Comparison of ENCODE assay signal across 19 mouse cellular contexts in the genomic region with DNA sequence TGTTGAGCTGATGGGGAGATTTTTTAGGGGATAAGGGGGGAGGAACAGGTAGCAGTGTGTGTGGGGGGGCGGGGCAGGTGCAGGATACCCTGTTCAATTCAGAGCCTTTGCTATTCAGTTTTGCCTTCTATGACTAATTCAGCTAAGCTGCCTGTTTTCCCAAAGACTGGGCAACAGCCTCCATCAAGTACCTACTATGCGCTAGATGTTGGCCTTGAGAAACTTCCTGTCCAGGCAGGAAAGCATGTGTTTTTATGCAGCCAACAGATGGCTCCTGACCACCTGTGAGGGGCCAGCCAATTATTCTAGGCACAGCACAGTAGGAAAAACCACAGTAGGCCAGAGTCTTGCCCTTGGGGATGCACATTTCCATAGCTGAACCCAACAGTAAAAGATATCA. TPM values are rescaled to one million over a fixed set of nuclear protein-coding genes. Genes with fewer than 3 reads are reported as not detected.
DNase-seq lines count a peak whose midpoint lies in the region; ATAC-seq and TF ChIP-seq lines count a peak whose summit lies in the region.
"Had no signal": no experiment of that assay in that cellular context is flagged by ENCODE, and none has a peak within 500 bp of the region (broad histone marks: within the 10 kb centered on the region; RNA-seq: fewer than 3 reads in every experiment).

No protein-coding gene starts in this region.

- no peak overlapping the region for H3K9ac ChIP-seq in heart, embryonic 15.5 days
- no peak overlapping the region for H3K9ac ChIP-seq in midbrain, embryonic 14.5 days (replicated peaks; ENCODE audit: low read length)
- H3K9ac ChIP-seq in midbrain, postnatal 0 days (replicated peaks; ENCODE audit: low read length, poor library complexity, severe bottlenecking) = no peak overlapping the region
- H3K9ac ChIP-seq in neural tube, embryonic 15.5 days (replicated peaks) = no peak overlapping the region
- H3K9ac ChIP-seq: heart, embryonic 12.5 days; limb, embryonic 13.5 days; midbrain, embryonic 13.5 days had no signal

- H3K4me1 ChIP-seq in heart, embryonic 15.5 days (replicated peaks) = peaks cover 20% of the 10 kb centered on the region
- H3K4me1 ChIP-seq in midbrain, embryonic 14.5 days (ENCODE audit: control insufficient read depth, insufficient read depth, low read length) = peaks cover 10% of the 10 kb centered on the region
- H3K4me1 ChIP-seq in midbrain, postnatal 0 days (ENCODE audit: insufficient read depth, low read length) = no peaks in the 10 kb centered on the region; the same call in 1 of the 2 replicates
- H3K4me1 ChIP-seq in neural tube, embryonic 15.5 days = peaks cover 21% of the 10 kb centered on the region

- H3K36me3 ChIP-seq in heart, embryonic 15.5 days = no peaks in the 10 kb centered on the region
- no peaks in the 10 kb centered on the region for H3K36me3 ChIP-seq in midbrain, embryonic 14.5 days (ENCODE audit: control insufficient read depth, insufficient read depth, low read length)
- no peaks in the 10 kb centered on the region for H3K36me3 ChIP-seq in midbrain, postnatal 0 days (ENCODE audit: insufficient read depth, low read length)
- no peaks in the 10 kb centered on the region; the same call in 1 of the 2 replicates for H3K36me3 ChIP-seq in neural tube, embryonic 15.5 days
- H3K36me3 ChIP-seq: heart, embryonic 12.5 days; limb, embryonic 13.5 days; midbrain, embryonic 13.5 days had no signal

- 0 out of 2 replicates have a peak overlapping the region, but pooled peaks have one; percentile 29 for H3K27ac ChIP-seq in heart, embryonic 15.5 days
- 0 out of 2 replicates have a peak overlapping the region, but pooled peaks have one; percentile 13 for H3K27ac ChIP-seq in midbrain, embryonic 14.5 days (replicated peaks; ENCODE audit: low read depth, low read length)
- no peak overlapping the region; the same call in 1 of the 2 replicates for H3K27ac ChIP-seq in midbrain, postnatal 0 days (ENCODE audit: low read depth, low read length)
- H3K27ac ChIP-seq in neural tube, embryonic 15.5 days (replicated peaks) = 0 out of 2 replicates have a peak overlapping the region, but pooled peaks have one; percentile 41
- H3K27ac ChIP-seq: gastrocnemius, adult 2 months; heart, adult 2 months; limb, embryonic 13.5 days; midbrain, embryonic 13.5 days had no signal

- H3K4me2 ChIP-seq in heart, embryonic 15.5 days = no peak overlapping the region
- no peak overlapping the region for H3K4me2 ChIP-seq in midbrain, embryonic 14.5 days (ENCODE audit: low read length)
- no peak overlapping the region for H3K4me2 ChIP-seq in midbrain, postnatal 0 days (ENCODE audit: low read depth, low read length, poor library complexity, severe bottlenecking)
- no peak overlapping the region for H3K4me2 ChIP-seq in neural tube, embryonic 15.5 days
- H3K4me2 ChIP-seq: heart, embryonic 12.5 days; limb, embryonic 13.5 days; liver, embryonic 11.5 days; midbrain, embryonic 13.5 days had no signal

- no peak for TF ChIP-seq POLR2A in brain, embryonic 14.5 days (IDR thresholded peaks at IDR 0.05; ENCODE audit: borderline replicate concordance, extremely low read depth, insufficient read depth, insufficient read length, poor library complexity, severe bottlenecking)

- H3K27me3 ChIP-seq in heart, embryonic 15.5 days = peaks cover 36% of the 10 kb centered on the region
- H3K27me3 ChIP-seq in midbrain, embryonic 14.5 days (ENCODE audit: control insufficient read depth, insufficient read depth, low read length) = no peaks in the 10 kb centered on the region
- no peaks in the 10 kb centered on the region for H3K27me3 ChIP-seq in midbrain, postnatal 0 days (ENCODE audit: insufficient read depth, low read length)
- H3K27me3 ChIP-seq in neural tube, embryonic 15.5 days (replicated peaks) = no peaks in the 10 kb centered on the region
- H3K27me3 ChIP-seq: limb, embryonic 13.5 days; midbrain, embryonic 13.5 days had no signal

- no peak for DNase-seq in heart, adult 18-20 months
- DNase-seq in midbrain, embryonic 14.5 days = no peak
- DNase-seq in midbrain, postnatal 0 days (ENCODE audit: low spot score) = no peak
- DNase-seq in brain, embryonic 14.5 days (ENCODE audit: low read depth) = peak; percentile 35
- DNase-seq in spleen, postnatal 10 days (ENCODE audit: low spot score in 2 of 2) = no peak
- DNase-seq: right cerebral cortex, postnatal 25 days; thymus, postnatal 14 days had no signal

- no peak for TF ChIP-seq CTCF in midbrain, postnatal 0 days (IDR thresholded peaks at IDR 0.05)
- no peak for TF ChIP-seq CTCF in brain, embryonic 14.5 days (IDR thresholded peaks at IDR 0.05; ENCODE audit: borderline replicate concordance, extremely low read depth, insufficient read depth, insufficient read length)

- ATAC-seq in heart, embryonic 15.5 days (replicated peaks; ENCODE audit: insufficient number of reproducible peaks, insufficient read depth, low FRiP score, low read depth) = no peak
- ATAC-seq in midbrain, embryonic 14.5 days (ENCODE audit: low FRiP score, low TSS enrichment) = no peak
- no peak for ATAC-seq in midbrain, postnatal 0 days (ENCODE audit: low FRiP score)
- no peak for ATAC-seq in neural tube, embryonic 15.5 days (ENCODE audit: low FRiP score)
- ATAC-seq: CD4-positive, CD25-positive, alpha-beta regulatory T cell, adult 4 months; inflammation-experienced regulatory T-cells, adult 6 months had no signal

- WGBS in heart, embryonic 15.5 days = 89% methylated on average over 2 of the region's 2 CpGs
- 96% methylated on average over 2 of the region's 2 CpGs for WGBS in midbrain, embryonic 14.5 days
- WGBS in midbrain, postnatal 0 days = 83% methylated on average over 2 of the region's 2 CpGs
- 96% methylated on average over 2 of the region's 2 CpGs for WGBS in neural tube, embryonic 15.5 days

- no peak overlapping the region for H3K4me3 ChIP-seq in heart, embryonic 15.5 days
- H3K4me3 ChIP-seq in midbrain, embryonic 14.5 days (replicated peaks; ENCODE audit: low read depth, low read length) = no peak overlapping the region
- no peak overlapping the region for H3K4me3 ChIP-seq in midbrain, postnatal 0 days (ENCODE audit: low read depth, low read length)
- H3K4me3 ChIP-seq in neural tube, embryonic 15.5 days (replicated peaks) = no peak overlapping the region
- H3K4me3 ChIP-seq: gastrocnemius, adult 2 months; heart, adult 2 months; heart, embryonic 12.5 days; limb, embryonic 13.5 days; megakaryocyte, embryonic 14.5 days; midbrain, embryonic 13.5 days had no signal

- no peaks in the 10 kb centered on the region for H3K9me3 ChIP-seq in heart, embryonic 15.5 days (replicated peaks)
- no peaks in the 10 kb centered on the region for H3K9me3 ChIP-seq in midbrain, embryonic 14.5 days (ENCODE audit: control insufficient read depth, low read length)
- H3K9me3 ChIP-seq in midbrain, postnatal 0 days (ENCODE audit: low read length) = no peaks in the 10 kb centered on the region
- H3K9me3 ChIP-seq in neural tube, embryonic 15.5 days (replicated peaks) = no peaks in the 10 kb centered on the region
- H3K9me3 ChIP-seq: limb, embryonic 13.5 days; midbrain, embryonic 13.5 days had no signal

RNA-seq across cellular contexts. Expression of gene Kcnn3, which starts 15.2 kb away (rescaled TPM):
- 2.6 and 4.7 TPM in 2 replicates for polyA plus RNA-seq in heart, embryonic 15.5 days (2015; fragmentation: Nextera tagmentation; extraction: Ambion mirVana)
- total RNA-seq in heart, adult 18-20 months (2021) = 1 to 10 TPM; 1.5 to 2.0 TPM
- polyA plus RNA-seq in midbrain, embryonic 14.5 days (2014; fragmentation: Nextera tagmentation; extraction: Ambion mirVana) = 5.3 and 6.4 TPM in 2 replicates
- 21.4 and 23.3 TPM in 2 replicates for total RNA-seq in midbrain, postnatal 0 days (2014; rRNA removed)
- polyA plus RNA-seq in midbrain, postnatal 0 days (2015; fragmentation: Nextera tagmentation; extraction: Ambion mirVana) = 5.9 and 7.3 TPM in 2 replicates
- 11.5 and 13.8 TPM in 2 replicates for polyA plus RNA-seq in brain, embryonic 14.5 days (2012; rRNA removed)
- 8.5 and 12.1 TPM in 2 replicates for polyA plus RNA-seq in neural tube, embryonic 15.5 days (2015; fragmentation: Nextera tagmentation; extraction: Ambion mirVana)
- total RNA-seq: hematopoietic stem cell, adult 5-6 weeks had no signal
- polyA plus RNA-seq: CD4-positive, CD25-positive, alpha-beta regulatory T cell, adult 4 months; inflammation-experienced regulatory T-cells, adult 6 months had no signal
